Mouse (Mus musculus) left cerebral cortex, postnatal 14 days (tissue): ENCODE data around the gene Pml. TPM values are rescaled to one million over a fixed set of nuclear protein-coding genes. Genes with fewer than 3 reads are reported as not detected.

Experiments
- DNase-seq, 2 experiments: peaks; one replicate each; pipeline ENCODE4 v3.0.0; 2021 to 2022; ENCODE audit warnings: low spot score in 2 of 2, mixed read lengths in 1 of 2
- intact Hi-C: fragments of 180-260 bp; cut with DNase I; formaldehyde crosslinking; loops from one replicate; pipeline ENCODE4 v1.15.1; 2025
- long read RNA-seq, 2 experiments: library from polyadenylated mRNA; stranded (forward); transcript quantifications; one replicate each; pipeline ENCODE4 v2.0.0; 2021
- total RNA-seq, 2 experiments: library from RNA; stranded (reverse); gene quantifications; 2 replicates each; pipeline ENCODE4 v1.2.3; 2021

Gene Pml
- total RNA-seq: 10 to 100 TPM; 12.2 to 13.6 TPM
- long read RNA-seq, experiment 1, full-length matches to known transcripts: 5 of 7 reads
- long read RNA-seq, experiment 1, partial matches to known transcripts: 1 of 7 reads
- long read RNA-seq, experiment 1, other reads (novel, unspliced or antisense): 1 of 7 reads
- long read RNA-seq, experiment 2, full-length matches to known transcripts: 3 of 12 reads
- long read RNA-seq, experiment 2, partial matches to known transcripts: 3 of 12 reads
- long read RNA-seq, experiment 2, other reads (novel, unspliced or antisense): 6 of 12 reads

GRCm38 (mm10) chr9:58249592-58250192 lies at the start of gene Pml:
Gene Pml, minus strand, starts transcription at chr9:58249786.
- intact Hi-C loops: no loop called here
- DNase-seq: peak; percentile 49 to 62

- no peak for DNase-seq
- intact Hi-C loops: no loop called here
These were observed 48.4 kb upstream of the Pml start for GRCm38 (mm10) chr9:58297961-58298477.

GRCm38 (mm10) chr9:58297065-58297464 lies 47.5 kb upstream of the Pml start:
- intact Hi-C loops: no loop called here
- no peak for DNase-seq

GRCm38 (mm10) chr9:58295766-58296361 lies 46.3 kb upstream of the Pml start:
- no peak for DNase-seq
- intact Hi-C loops: no loop called here

- intact Hi-C loops: no loop called here
- no peak for DNase-seq
These were observed 45.8 kb upstream of the Pml start for GRCm38 (mm10) chr9:58295345-58295744.

- intact Hi-C loops: no loop called here
- DNase-seq: no peak
These were observed 44.9 kb upstream of the Pml start for GRCm38 (mm10) chr9:58294527-58294926.

GRCm38 (mm10) chr9:58289901-58290300 lies 40.3 kb upstream of the Pml start:
- no peak for DNase-seq
- intact Hi-C loops: no loop called here

GRCm38 (mm10) chr9:58289090-58289489 lies 39.5 kb upstream of the Pml start:
- DNase-seq: no peak
- intact Hi-C loops: no loop called here

- intact Hi-C loops: loop anchor here (5.0 kb wide), 1 partner anchor 246 kb away; no protein-coding TSS in a partner anchor
These were observed 33.8 kb upstream of the Pml start for GRCm38 (mm10) chr9:58283431-58283830.

GRCm38 (mm10) chr9:58281597-58281996 lies 32.0 kb upstream of the Pml start:
- DNase-seq: peak in 1 of 2 experiments; percentile 35
- intact Hi-C loops: loop anchor here (5.0 kb wide), 1 partner anchor 244 kb away; no protein-coding TSS in a partner anchor

More at GRCm38 (mm10) chr9:58283431-58283830, 33.8 kb upstream of the Pml start:
- DNase-seq: no peak

- intact Hi-C loops: loop anchor here (5.0 kb wide), 1 partner anchor 243 kb away; no protein-coding TSS in a partner anchor
- peak; percentile 72 to 92 for DNase-seq
These were observed 30.9 kb upstream of the Pml start for GRCm38 (mm10) chr9:58280259-58281109.

- intact Hi-C loops: loop anchor here (5.0 kb wide), 1 partner anchor 242 kb away; no protein-coding TSS in a partner anchor
- DNase-seq: no peak
These were observed 30.2 kb upstream of the Pml start for GRCm38 (mm10) chr9:58279780-58280179.

GRCm38 (mm10) chr9:58278821-58279723 lies 29.5 kb upstream of the Pml start:
- DNase-seq: no peak
- intact Hi-C loops: no loop called here

- no peak for DNase-seq
- intact Hi-C loops: no loop called here
These were observed 28.7 kb upstream of the Pml start for GRCm38 (mm10) chr9:58278313-58278712.

GRCm38 (mm10) chr9:58276346-58276745 lies 26.8 kb upstream of the Pml start:
- intact Hi-C loops: no loop called here
- DNase-seq: no peak

- DNase-seq: no peak
- intact Hi-C loops: no loop called here
These were observed 26.2 kb upstream of the Pml start for GRCm38 (mm10) chr9:58275797-58276196.

- intact Hi-C loops: no loop called here
- peak in 1 of 2 experiments; percentile 49 for DNase-seq
These were observed 25.7 kb upstream of the Pml start for GRCm38 (mm10) chr9:58275115-58275774.

- intact Hi-C loops: no loop called here
- no peak for DNase-seq
These were observed 25.0 kb upstream of the Pml start for GRCm38 (mm10) chr9:58274626-58275025.
